Mouse (Mus musculus) T-helper 1 cell (primary cell): ENCODE data around the gene Qsox2.

ENCODE experiments used
- in situ Hi-C: fragments of 300-600 bp; cut with MboI, MseI; formaldehyde crosslinking; loops from one replicate; pipeline ENCODE4 v1.15.1; 2025; ENCODE audit warnings: high pct_unique_total_duplicates

Gene Qsox2

DNA sequence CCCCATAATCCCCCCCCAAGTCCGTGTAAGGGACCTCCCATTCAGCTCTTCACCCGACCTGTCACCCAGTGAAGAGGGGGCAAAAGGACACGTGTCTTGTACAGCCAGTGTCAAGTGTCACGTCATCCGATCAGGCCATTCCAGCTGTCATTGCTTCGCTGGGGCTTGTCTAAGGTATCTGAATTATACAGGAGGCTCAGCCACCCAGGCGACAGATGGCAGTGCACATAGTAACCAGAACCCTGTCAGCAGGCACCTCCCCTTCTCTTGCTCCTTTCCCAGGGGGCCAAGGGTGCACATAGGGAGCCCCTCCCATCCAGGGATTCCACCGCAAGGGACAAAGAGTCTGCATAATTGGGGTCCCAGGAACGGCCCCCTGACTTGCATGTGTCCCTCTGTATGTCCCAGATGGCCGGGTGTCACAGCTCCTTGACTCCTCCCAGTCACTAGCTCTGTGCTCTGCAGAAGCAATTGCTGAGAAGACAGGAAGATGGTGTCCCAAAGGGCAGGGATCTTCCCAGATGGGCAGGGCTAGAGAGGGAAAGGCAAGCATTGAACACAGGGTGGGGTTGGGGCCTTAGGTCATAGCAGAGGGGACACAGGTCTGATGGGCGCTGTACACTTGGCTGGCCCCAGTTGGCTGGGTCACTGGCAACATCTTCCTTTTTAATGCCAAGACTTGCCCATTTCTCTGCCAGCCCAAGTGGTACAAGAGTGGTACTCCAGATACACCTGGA, 68.3 kb downstream of the Qsox2 start:
- in situ Hi-C loops = no loop called here

DNA sequence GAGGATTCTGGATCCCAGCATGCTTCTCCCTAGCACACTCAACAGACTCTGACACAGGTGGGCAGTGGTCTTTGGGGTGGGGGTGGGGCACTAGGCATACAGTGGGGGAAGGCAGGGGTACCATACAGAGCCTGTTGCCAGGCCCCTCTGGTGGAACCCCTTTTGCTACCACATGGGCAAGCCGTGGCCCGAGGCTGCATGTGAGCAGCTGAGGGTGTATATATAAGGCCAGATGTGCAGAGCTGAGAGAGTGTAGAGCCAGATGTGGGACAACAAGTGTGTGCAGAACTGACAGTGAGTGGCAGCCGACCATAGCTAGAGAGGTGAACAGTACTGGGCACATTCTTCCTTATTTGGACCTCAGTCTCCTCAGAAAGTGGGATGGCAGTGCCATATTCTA, 70.4 kb downstream of the Qsox2 start:
- in situ Hi-C loops = no loop called here
